Mouse (Mus musculus) c-Kit-positive CD71-positive TER-119-negative erythroid progenitor cells, embryonic 14.5 days (primary cell): ENCODE measurements around the gene Nfkb1.

Experiments used
- DNase-seq: peaks from one replicate; pipeline ENCODE4 v3.0.0-alpha.2; 2013; ENCODE audit warnings: low read depth

The Nfkb1 gene

GRCm38 (mm10) chr3:135691191-135692131 is at the start of gene Nfkb1:
Nfkb1 (minus strand) TSS chr3:135691547.
- no peak for DNase-seq

- no peak for DNase-seq
Observed at GRCm38 (mm10) chr3:135740711-135741110, 49.4 kb upstream of the Nfkb1 start.

- DNase-seq: no peak
Observed at GRCm38 (mm10) chr3:135734736-135735135, 43.4 kb upstream of the Nfkb1 start.

- DNase-seq: no peak
Observed at GRCm38 (mm10) chr3:135732747-135733445, 41.5 kb upstream of the Nfkb1 start.

- peak; percentile 98 for DNase-seq
Observed at GRCm38 (mm10) chr3:135731292-135732047, 40.1 kb upstream of the Nfkb1 start.

- peak; percentile 51 for DNase-seq
Observed at GRCm38 (mm10) chr3:135730790-135731189, 39.4 kb upstream of the Nfkb1 start.

- no peak for DNase-seq
Observed at GRCm38 (mm10) chr3:135729575-135729974, 38.2 kb upstream of the Nfkb1 start.

- no peak for DNase-seq
Observed at GRCm38 (mm10) chr3:135728900-135729299, 37.6 kb upstream of the Nfkb1 start.

- no peak for DNase-seq
Observed at GRCm38 (mm10) chr3:135727339-135727738, 36.0 kb upstream of the Nfkb1 start.

GRCm38 (mm10) chr3:135726521-135727275 is 35.4 kb upstream of the Nfkb1 start:
- DNase-seq: peak; percentile 54

- DNase-seq: no peak
Observed at GRCm38 (mm10) chr3:135726023-135726422, 34.7 kb upstream of the Nfkb1 start.

- DNase-seq: no peak
Observed at GRCm38 (mm10) chr3:135722104-135722503, 30.8 kb upstream of the Nfkb1 start.

GRCm38 (mm10) chr3:135719969-135720368 is 28.6 kb upstream of the Nfkb1 start:
- no peak for DNase-seq

- DNase-seq: peak; percentile 70
Observed at GRCm38 (mm10) chr3:135719179-135719532, 27.8 kb upstream of the Nfkb1 start.

GRCm38 (mm10) chr3:135718323-135719178 is 27.2 kb upstream of the Nfkb1 start:
- DNase-seq: peak; percentile 41

- no peak for DNase-seq
Observed at GRCm38 (mm10) chr3:135713016-135713950, 21.9 kb upstream of the Nfkb1 start.

GRCm38 (mm10) chr3:135711613-135712012 is 20.3 kb upstream of the Nfkb1 start:
- DNase-seq: no peak

- no peak for DNase-seq
Observed at GRCm38 (mm10) chr3:135711040-135711570, 19.8 kb upstream of the Nfkb1 start.

- no peak for DNase-seq
Observed at GRCm38 (mm10) chr3:135703307-135703706, 12.0 kb upstream of the Nfkb1 start.
